Mouse (Mus musculus) midbrain, postnatal 0 days (tissue): Measurements from ENCODE around the gene Cdc42bpb. TPM values are rescaled to one million over a fixed set of nuclear protein-coding genes. Genes with fewer than 3 reads are reported as not detected.

Source experiments
- ATAC-seq: fragments of 200-750 bp; cut with Nextera tagmentation; 2 replicates; pipeline ENCODE4 v1.8.0; 2017; ENCODE audit warnings: moderate number of reproducible peaks, mild to moderate bottlenecking, moderate TSS enrichment, moderate library complexity; ENCODE audit not compliant: low FRiP score
- DNase-seq: peaks from one replicate; pipeline ENCODE4 v3.0.0-alpha.2; 2015; ENCODE audit warnings: low spot score
- H3K27ac ChIP-seq: fragments of 300-500 bp; sonication (generic); 2 replicates; pipeline ENCODE4 v1.5.1; 2014; ENCODE audit warnings: low read depth, mild to moderate bottlenecking, low read length, mixed read lengths
- H3K27me3 ChIP-seq: fragments of 300-500 bp; sonication (generic); 2 replicates; pipeline ENCODE4 v1.6.1; 2014; ENCODE audit warnings: low read length, control low read depth, mixed read lengths; ENCODE audit not compliant: insufficient read depth
- H3K36me3 ChIP-seq: fragments of 300-500 bp; sonication (generic); 2 replicates; pipeline ENCODE4 v1.6.1; 2014; ENCODE audit warnings: low read length, control low read depth, mixed read lengths; ENCODE audit not compliant: insufficient read depth
- H3K4me1 ChIP-seq: fragments of 300-500 bp; sonication (generic); 2 replicates; pipeline ENCODE4 v1.6.1; 2014; ENCODE audit warnings: mild to moderate bottlenecking, control low read depth, antibody characterized with exemption, low read length, mixed read lengths; ENCODE audit not compliant: insufficient read depth
- H3K4me2 ChIP-seq: fragments of 300-500 bp; sonication (generic); 2 replicates; pipeline ENCODE4 v1.6.1; 2014; ENCODE audit warnings: low read depth, mild to moderate bottlenecking, low read length, mixed read lengths; ENCODE audit not compliant: poor library complexity, severe bottlenecking
- H3K4me3 ChIP-seq: fragments of 300-500 bp; sonication (generic); 2 replicates; pipeline ENCODE4 v1.5.1; 2014; ENCODE audit warnings: low read depth, mild to moderate bottlenecking, low read length, moderate library complexity
- H3K9ac ChIP-seq: fragments of 300-500 bp; sonication (generic); replicated peaks from 2 replicates; pipeline ENCODE4 v1.6.1; 2014; ENCODE audit warnings: mild to moderate bottlenecking, low read length, moderate library complexity, mixed read lengths; ENCODE audit not compliant: poor library complexity, severe bottlenecking
- H3K9me3 ChIP-seq: fragments of 300-500 bp; sonication (generic); 2 replicates; pipeline ENCODE4 v1.6.1; 2016; ENCODE audit warnings: low read length, control low read depth
- CTCF ChIP-seq: IDR thresholded peaks from 2 replicates; pipeline ENCODE4 v1.5.1; 2016; ENCODE audit warnings: antibody characterized with exemption, mild to moderate bottlenecking
- WGBS: fragments of 180-500 bp; shearing (Covaris S2); extraction: QIAGEN DNeasy Blood & Tissue Kit; methylation state at CpG from one replicate; pipeline ENCODE4 v1.1.7; 2014; 5-methylcytosine and 5-hydroxymethylcytosine counted together
- polyA plus RNA-seq: library from polyadenylated mRNA; unstranded; fragments of >200 nt; fragmentation: Nextera tagmentation; extraction: Ambion mirVana; gene quantifications from 2 replicates; pipeline ENCODE4 v1.2.1, GENCODE M21; 2015
- total RNA-seq: library from RNA; depleted of rRNA; stranded (reverse); fragments of >200 nt; gene quantifications from 2 replicates; pipeline ENCODE4 v1.2.3, GENCODE M21; 2014

Cdc42bpb gene
- total and polyA plus RNA-seq, 2 experiments from 2014 or later: 35.4 to 259 TPM

- WGBS: 97% methylated on average over 15 of the region's 15 CpGs
- TF ChIP-seq CTCF: no peak
- Histone ChIP-seq H3K27ac (no peak overlapping the region), H3K36me3 (peaks cover 45% of the 10 kb centered on the region), H3K9ac (no peak overlapping the region), H3K4me3 (no peak overlapping the region), H3K4me1 (no peaks in the 10 kb centered on the region), H3K9me3 (no peaks in the 10 kb centered on the region), H3K27me3 (no peaks in the 10 kb centered on the region), H3K4me2 (no peak overlapping the region)
- DNase-seq (no peak), ATAC-seq (no peak)
Observed at GRCm38 (mm10) chr12:111329281-111329680, 48.2 kb downstream of the Cdc42bpb start.

- Histone ChIP-seq H3K27ac (no peak overlapping the region), H3K4me2 (no peak overlapping the region), H3K4me3 (no peak overlapping the region), H3K36me3 (peaks cover 54% of the 10 kb centered on the region), H3K27me3 (no peaks in the 10 kb centered on the region), H3K4me1 (no peaks in the 10 kb centered on the region), H3K9me3 (no peaks in the 10 kb centered on the region), H3K9ac (no peak overlapping the region)
- WGBS: 87% methylated on average over 6 of the region's 6 CpGs
- no peak for ATAC-seq
- TF ChIP-seq CTCF: peak; percentile 33; the same call in 1 of the 2 replicates
- no peak for DNase-seq
Observed at GRCm38 (mm10) chr12:111328360-111328759, 49.2 kb downstream of the Cdc42bpb start.

GRCm38 (mm10) chr12:111325744-111326424, 51.6 kb downstream of the Cdc42bpb start:
- H3K27ac ChIP-seq: no peak overlapping the region
- no peaks in the 10 kb centered on the region for H3K4me1 ChIP-seq
- no peaks in the 10 kb centered on the region for H3K27me3 ChIP-seq
- TF ChIP-seq CTCF: no peak
- 95% methylated on average over 18 of the region's 18 CpGs for WGBS
- no peaks in the 10 kb centered on the region for H3K9me3 ChIP-seq
- no peak for ATAC-seq
- peaks cover 73% of the 10 kb centered on the region for H3K36me3 ChIP-seq
- no peak overlapping the region for H3K4me2 ChIP-seq
- no peak overlapping the region for H3K4me3 ChIP-seq
- H3K9ac ChIP-seq: no peak overlapping the region
- DNase-seq: no peak

GRCm38 (mm10) chr12:111324949-111325348, 52.6 kb downstream of the Cdc42bpb start:
- no peak for ATAC-seq
- peaks cover 78% of the 10 kb centered on the region for H3K36me3 ChIP-seq
- no peak overlapping the region for H3K27ac ChIP-seq
- H3K4me2 ChIP-seq: no peak overlapping the region
- no peaks in the 10 kb centered on the region for H3K9me3 ChIP-seq
- WGBS: 94% methylated on average over 12 of the region's 12 CpGs
- no peak for DNase-seq
- TF ChIP-seq CTCF: no peak
- H3K9ac ChIP-seq: no peak overlapping the region
- no peak overlapping the region for H3K4me3 ChIP-seq
- H3K4me1 ChIP-seq: no peaks in the 10 kb centered on the region
- H3K27me3 ChIP-seq: no peaks in the 10 kb centered on the region

- Histone ChIP-seq H3K36me3 (peaks cover 79% of the 10 kb centered on the region), H3K9ac (no peak overlapping the region), H3K27me3 (no peaks in the 10 kb centered on the region), H3K9me3 (no peaks in the 10 kb centered on the region), H3K27ac (no peak overlapping the region), H3K4me2 (no peak overlapping the region), H3K4me3 (no peak overlapping the region), H3K4me1 (no peaks in the 10 kb centered on the region)
- ATAC-seq: no peak
- WGBS: 96% methylated on average over 21 of the region's 21 CpGs
- DNase-seq: no peak
- TF ChIP-seq CTCF: no peak
Observed at GRCm38 (mm10) chr12:111324536-111324935, 53.0 kb downstream of the Cdc42bpb start.

- TF ChIP-seq CTCF: no peak
- Histone ChIP-seq H3K9ac (no peak overlapping the region), H3K27ac (no peak overlapping the region), H3K27me3 (no peaks in the 10 kb centered on the region), H3K4me1 (no peaks in the 10 kb centered on the region), H3K9me3 (no peaks in the 10 kb centered on the region), H3K36me3 (peaks cover 86% of the 10 kb centered on the region), H3K4me2 (no peak overlapping the region), H3K4me3 (no peak overlapping the region)
- 90% methylated on average over 4 of the region's 4 CpGs for WGBS
- DNase-seq (no peak), ATAC-seq (no peak)
Observed at GRCm38 (mm10) chr12:111323423-111323822, 54.1 kb downstream of the Cdc42bpb start.
